Mouse (Mus musculus) liver, embryonic 12.5 days (tissue): Measurements from ENCODE around the gene Mrps34. TPM values are rescaled to one million over a fixed set of nuclear protein-coding genes. Genes with fewer than 3 reads are reported as not detected.
"Not testable (repeated sequence)": the region's sequence is repeated elsewhere in the genome, so short reads cannot be mapped to it uniquely, and the experiment has no call there.

Source experiments
- ATAC-seq: fragments of 200-750 bp; cut with Nextera tagmentation; 2 replicates; pipeline ENCODE4 v1.8.0; 2017; ENCODE audit warnings: moderate number of reproducible peaks, mild to moderate bottlenecking, moderate library complexity
- H3K27ac ChIP-seq: fragments of 300-500 bp; sonication (generic); 2 replicates; pipeline ENCODE4 v1.5.1; 2016; ENCODE audit warnings: mild to moderate bottlenecking
- H3K27me3 ChIP-seq: fragments of 300-500 bp; sonication (generic); replicated peaks from 2 replicates; pipeline ENCODE4 v1.6.1; 2016; ENCODE audit warnings: mild to moderate bottlenecking, moderate library complexity
- H3K36me3 ChIP-seq: fragments of 300-500 bp; sonication (generic); 2 replicates; pipeline ENCODE4 v1.6.1; 2016; ENCODE audit warnings: mild to moderate bottlenecking, moderate library complexity
- H3K4me1 ChIP-seq: fragments of 300-500 bp; sonication (generic); 2 replicates; pipeline ENCODE4 v1.6.1; 2016
- H3K4me2 ChIP-seq: fragments of 300-500 bp; sonication (generic); 2 replicates; pipeline ENCODE4 v1.6.1; 2016; ENCODE audit warnings: mild to moderate bottlenecking, moderate library complexity
- H3K4me3 ChIP-seq: fragments of 300-500 bp; sonication (generic); 2 replicates; pipeline ENCODE4 v1.5.1; 2016; ENCODE audit warnings: mild to moderate bottlenecking, moderate library complexity
- H3K9ac ChIP-seq: fragments of 300-500 bp; sonication (generic); 2 replicates; pipeline ENCODE4 v1.6.1; 2016; ENCODE audit warnings: mild to moderate bottlenecking, moderate library complexity
- H3K9me3 ChIP-seq: fragments of 300-500 bp; sonication (generic); replicated peaks from 2 replicates; pipeline ENCODE4 v1.6.1; 2016; ENCODE audit warnings: mild to moderate bottlenecking, moderate library complexity
- WGBS: fragments of 180-500 bp; shearing (Covaris S2); methylation state at CpG from one replicate; pipeline ENCODE4 v1.1.7; 2016; ENCODE audit not compliant: insufficient replicate concordance; 5-methylcytosine and 5-hydroxymethylcytosine counted together
- polyA plus RNA-seq: library from polyadenylated mRNA; unstranded; fragments of >200 nt; fragmentation: Nextera tagmentation; extraction: Ambion mirVana; gene quantifications from 2 replicates; pipeline ENCODE4 v1.2.1, GENCODE M21; 2016

Mrps34 gene
- polyA plus RNA-seq, 1 experiment from 2014 or later = 106 TPM

DNA sequence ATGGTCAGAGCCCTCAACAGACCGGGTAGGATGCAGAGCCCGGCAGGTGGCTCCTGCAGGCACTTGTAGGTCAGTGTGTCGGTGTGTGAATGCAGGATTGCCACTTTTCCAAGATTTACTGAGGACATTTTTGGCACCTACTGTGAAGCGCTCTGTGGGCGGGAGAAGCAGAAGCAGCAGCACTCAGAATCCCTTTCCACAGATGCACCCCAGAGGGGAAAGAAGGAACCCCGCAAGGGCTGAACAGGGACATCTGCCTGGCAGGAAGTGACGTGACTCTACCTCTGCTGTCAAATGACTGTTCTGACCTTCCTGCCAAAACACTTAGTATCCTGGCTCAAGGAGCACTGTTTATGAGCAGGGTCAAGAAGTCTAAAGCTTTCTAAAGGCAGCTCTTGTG is 48.1 kb downstream of the Mrps34 start:
- Histone ChIP-seq H3K9ac (no peak overlapping the region), H3K36me3 (peaks cover 67% of the 10 kb centered on the region), H3K4me1 (no peaks in the 10 kb centered on the region), H3K27ac (no peak overlapping the region), H3K9me3 (no peaks in the 10 kb centered on the region), H3K27me3 (no peaks in the 10 kb centered on the region), H3K4me3 (no peak overlapping the region), H3K4me2 (no peak overlapping the region)
- no peak for ATAC-seq
- 81% methylated on average over 7 of the region's 7 CpGs for WGBS

DNA sequence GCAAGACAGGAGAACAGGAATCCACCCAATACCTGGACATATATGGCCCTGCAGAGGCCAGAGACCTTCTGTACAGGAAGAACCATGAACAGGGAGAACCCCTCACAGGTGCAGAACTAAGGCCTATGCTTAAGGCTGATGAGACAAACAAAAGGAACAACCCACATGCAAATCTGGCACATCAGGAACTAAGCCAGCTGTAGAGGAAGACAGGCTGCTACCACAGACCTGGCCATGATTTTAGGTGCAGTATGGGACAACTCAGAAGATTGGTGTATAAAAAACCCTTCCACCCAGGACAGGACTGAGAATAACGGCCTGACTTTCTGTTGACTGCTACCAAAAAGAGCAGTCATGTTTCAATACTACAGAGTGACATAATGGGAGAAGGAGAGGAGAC is 48.7 kb downstream of the Mrps34 start:
- H3K9me3 ChIP-seq, H3K27ac ChIP-seq, H3K4me2 ChIP-seq, H3K27me3 ChIP-seq, H3K9ac ChIP-seq, H3K4me1 ChIP-seq, ATAC-seq, H3K4me3 ChIP-seq: not testable (repeated sequence)
- WGBS = 87% methylated on average over 1 of the region's 1 CpGs
- H3K36me3 ChIP-seq = peaks cover 72% of the 10 kb centered on the region

Other genes with a start within 250 kb of the Mrps34 start
- 14.6 and 15.2 TPM in 2 replicates for gene Slc9a3r2, start 244.8 kb upstream of the Mrps34 start, polyA plus RNA-seq
- gene Npw, start 236.7 kb upstream of the Mrps34 start, polyA plus RNA-seq = 0.33 TPM in 1 of 2 replicates, not detected in the other
- gene Zfp598, start 225.4 kb upstream of the Mrps34 start, polyA plus RNA-seq = 19.7 and 20.4 TPM in 2 replicates
- 0.06 and 0.27 TPM in 2 replicates for gene Syngr3, start 205.2 kb upstream of the Mrps34 start, polyA plus RNA-seq
- 51.4 and 52.5 TPM in 2 replicates for gene Gfer, start 199.0 kb upstream of the Mrps34 start, polyA plus RNA-seq
- gene Noxo1, start 198.9 kb upstream of the Mrps34 start, polyA plus RNA-seq = 0.51 and 0.58 TPM in 2 replicates
- 65.4 and 71.8 TPM in 2 replicates for gene Tbl3, start 187.5 kb upstream of the Mrps34 start, polyA plus RNA-seq
- gene Rnf151, start 177.1 kb upstream of the Mrps34 start, polyA plus RNA-seq = 0.19 and 0.46 TPM in 2 replicates
- 1,444 and 1,454 TPM in 2 replicates for gene Rps2, start 177.0 kb upstream of the Mrps34 start, polyA plus RNA-seq
- gene Ndufb10, start 170.6 kb upstream of the Mrps34 start, polyA plus RNA-seq = 233 and 239 TPM in 2 replicates
- gene Rpl3l, start 167.3 kb upstream of the Mrps34 start, polyA plus RNA-seq = not detected in 2 replicates
- 20.8 and 21.6 TPM in 2 replicates for gene Msrb1, start 158.5 kb upstream of the Mrps34 start, polyA plus RNA-seq
- not detected in 2 replicates for gene Hs3st6, start 142.1 kb upstream of the Mrps34 start, polyA plus RNA-seq
- 1.5 TPM in 2 replicates for gene Meiob, start 90.8 kb upstream of the Mrps34 start, polyA plus RNA-seq
- gene Hagh, start 55.0 kb upstream of the Mrps34 start, polyA plus RNA-seq = 61.1 and 64.8 TPM in 2 replicates
- 34.2 and 34.6 TPM in 2 replicates for gene Fahd1, start 44.8 kb upstream of the Mrps34 start, polyA plus RNA-seq
- 5.3 and 5.4 TPM in 2 replicates for gene Igfals, start 29.1 kb upstream of the Mrps34 start, polyA plus RNA-seq
- gene Nubp2, start 8.8 kb upstream of the Mrps34 start, polyA plus RNA-seq = 97.7 and 108 TPM in 2 replicates
- 37.5 and 40.0 TPM in 2 replicates for gene Spsb3, start 8.5 kb upstream of the Mrps34 start, polyA plus RNA-seq
- gene Eme2, start within 50 bp of the Mrps34 start, polyA plus RNA-seq = 20.3 and 21.4 TPM in 2 replicates
- gene Nme3, start 1.4 kb downstream of the Mrps34 start, polyA plus RNA-seq = 67.9 and 68.8 TPM in 2 replicates
- gene Mapk8ip3, start 41.9 kb downstream of the Mrps34 start, polyA plus RNA-seq = 15.6 and 15.8 TPM in 2 replicates
- 112 and 114 TPM in 2 replicates for gene Jpt2, start 65.6 kb downstream of the Mrps34 start, polyA plus RNA-seq
- 8.1 and 8.2 TPM in 2 replicates for gene Cramp1l, start 120.7 kb downstream of the Mrps34 start, polyA plus RNA-seq
- 78.9 and 79.3 TPM in 2 replicates for gene Ift140, start 121.0 kb downstream of the Mrps34 start, polyA plus RNA-seq
- 6.1 and 7.2 TPM in 2 replicates for gene Tmem204, start 188.5 kb downstream of the Mrps34 start, polyA plus RNA-seq
- 25.6 and 28.6 TPM in 2 replicates for gene Telo2, start 220.9 kb downstream of the Mrps34 start, polyA plus RNA-seq
- not detected in 2 replicates for gene Ptx4, start 225.6 kb downstream of the Mrps34 start, polyA plus RNA-seq
- gene Clcn7, start 238.3 kb downstream of the Mrps34 start, polyA plus RNA-seq = 13.7 and 14.8 TPM in 2 replicates